10 mouse cellular contexts compared by ENCODE assay signal in the genomic region with DNA sequence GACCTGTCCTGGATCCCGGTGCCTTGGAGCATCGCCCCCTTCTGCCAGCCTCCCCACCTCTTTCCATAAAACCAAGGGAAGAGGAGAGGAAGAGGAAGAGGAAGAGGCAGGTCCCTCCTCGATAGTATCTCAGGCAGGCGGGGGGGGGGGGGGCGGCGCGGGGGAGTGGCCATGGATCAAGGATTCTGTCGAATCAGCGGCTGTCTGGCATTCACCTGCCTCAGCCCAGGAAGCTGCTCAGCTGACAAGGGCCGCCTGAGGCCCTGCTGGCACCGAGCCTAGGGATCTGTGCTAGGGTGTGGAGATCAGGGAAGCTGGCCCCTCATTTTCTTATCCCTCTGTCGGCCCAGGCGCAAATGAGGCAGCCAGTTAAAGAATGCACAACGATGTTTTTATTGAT. TPM values are rescaled to one million over a fixed set of nuclear protein-coding genes. Genes with fewer than 3 reads are reported as not detected.
DNase-seq lines count a peak whose midpoint lies in the region; ATAC-seq and TF ChIP-seq lines count a peak whose summit lies in the region.
"Had no signal": no experiment of that assay in that cellular context is flagged by ENCODE, and none has a peak within 500 bp of the region (broad histone marks: within the 10 kb centered on the region; RNA-seq: fewer than 3 reads in every experiment).

No protein-coding gene starts in this region.

- 0 out of 2 replicates have a peak overlapping the region, but pooled peaks have one; percentile 70 for H3K27ac ChIP-seq in embryonic facial prominence, embryonic 10.5 days (replicated peaks)
- H3K27ac ChIP-seq in intestine, postnatal 0 days (ENCODE audit: low read depth, low read length): no peak overlapping the region
- H3K27ac ChIP-seq in liver, embryonic 13.5 days: peak overlapping the region; percentile 53
- H3K27ac ChIP-seq: neural tube, embryonic 13.5 days had no signal

- H3K9ac ChIP-seq in intestine, postnatal 0 days (ENCODE audit: low read depth, low read length): no peak overlapping the region
- H3K9ac ChIP-seq in liver, embryonic 13.5 days: no peak overlapping the region; the same call in 1 of the 2 replicates
- H3K9ac ChIP-seq: neural tube, embryonic 13.5 days had no signal

- 35% methylated on average over 14 of the region's 14 CpGs for WGBS in embryonic facial prominence, embryonic 10.5 days
- WGBS in intestine, postnatal 0 days: 17% methylated on average over 9 of the region's 14 CpGs
- WGBS in liver, embryonic 13.5 days (ENCODE audit: insufficient replicate concordance): 11% methylated on average over 11 of the region's 14 CpGs

- 0 out of 2 replicates have a peak, but pooled peaks cover 2% of the 10 kb centered on the region for H3K9me3 ChIP-seq in embryonic facial prominence, embryonic 10.5 days
- no peaks in the 10 kb centered on the region for H3K9me3 ChIP-seq in intestine, postnatal 0 days (ENCODE audit: control insufficient read depth)
- H3K9me3 ChIP-seq in liver, embryonic 13.5 days (replicated peaks): no peaks in the 10 kb centered on the region
- H3K9me3 ChIP-seq: neural tube, embryonic 13.5 days had no signal

- H3K36me3 ChIP-seq in embryonic facial prominence, embryonic 10.5 days (replicated peaks): no peaks in the 10 kb centered on the region
- no peaks in the 10 kb centered on the region for H3K36me3 ChIP-seq in intestine, postnatal 0 days (ENCODE audit: control insufficient read depth, insufficient read depth)
- no peaks in the 10 kb centered on the region for H3K36me3 ChIP-seq in liver, embryonic 13.5 days
- H3K36me3 ChIP-seq: neural tube, embryonic 13.5 days had no signal

- intact Hi-C loops in left cerebral cortex, postnatal 4 days (cut with DNase I): no loop called here

- peaks cover 60% of the 10 kb centered on the region for H3K4me1 ChIP-seq in embryonic facial prominence, embryonic 10.5 days
- H3K4me1 ChIP-seq in intestine, postnatal 0 days (replicated peaks; ENCODE audit: control insufficient read depth, insufficient read depth, low read length): peaks cover 12% of the 10 kb centered on the region
- peaks cover 85% of the 10 kb centered on the region for H3K4me1 ChIP-seq in liver, embryonic 13.5 days (replicated peaks)

- H3K27me3 ChIP-seq in embryonic facial prominence, embryonic 10.5 days (replicated peaks; ENCODE audit: low read depth, poor library complexity, severe bottlenecking): peaks cover 31% of the 10 kb centered on the region
- H3K27me3 ChIP-seq in intestine, postnatal 0 days (replicated peaks; ENCODE audit: control insufficient read depth, insufficient read depth, low read length): peaks cover 4% of the 10 kb centered on the region; the same call in 1 of the 2 replicates
- peaks cover 20% of the 10 kb centered on the region for H3K27me3 ChIP-seq in liver, embryonic 13.5 days

- peak; percentile 32; the same call in 1 of the 2 replicates for ATAC-seq in intestine, postnatal 0 days
- no peak for ATAC-seq in liver, embryonic 13.5 days (ENCODE audit: low read depth)

- 0 out of 2 replicates have a peak overlapping the region, but pooled peaks have one; percentile 6 for H3K4me2 ChIP-seq in intestine, postnatal 0 days (replicated peaks; ENCODE audit: low read depth)
- peak overlapping the region; percentile 79 for H3K4me2 ChIP-seq in liver, embryonic 13.5 days
- H3K4me2 ChIP-seq: neural tube, embryonic 13.5 days had no signal

- no peak overlapping the region for H3K4me3 ChIP-seq in embryonic facial prominence, embryonic 10.5 days
- H3K4me3 ChIP-seq in intestine, postnatal 0 days (ENCODE audit: low read depth, low read length): no peak overlapping the region
- H3K4me3 ChIP-seq in liver, embryonic 13.5 days (replicated peaks): 0 out of 2 replicates have a peak overlapping the region, but pooled peaks have one; percentile 4
- H3K4me3 ChIP-seq: neural tube, embryonic 13.5 days had no signal

- DNase-seq in left cerebral cortex, postnatal 4 days: peak; percentile 67
- no peak for DNase-seq in left cerebral cortex, adult 9 months (ENCODE audit: low spot score in 2 of 2)
- no peak for DNase-seq in embryonic facial prominence, embryonic 10.5 days (ENCODE audit: low spot score)
- DNase-seq in liver, embryonic 13.5 days: no peak
- no peak for DNase-seq in layer of hippocampus, adult 9-11 months
- DNase-seq in spleen, postnatal 4 days (ENCODE audit: low spot score in 2 of 2): no peak
- DNase-seq: lung, postnatal 14 days had no signal

- TF ChIP-seq CTCF in intestine, postnatal 0 days (IDR thresholded peaks at IDR 0.05; ENCODE audit: low read depth): no peak

RNA-seq across cellular contexts. Expression of a gene that starts 2.2 kb away (rescaled TPM):
- not detected for total RNA-seq in left cerebral cortex, postnatal 4 days (2021)
- polyA plus RNA-seq in embryonic facial prominence, embryonic 10.5 days (2016; fragmentation: Nextera tagmentation; extraction: Ambion mirVana): 0.28 and 0.60 TPM in 2 replicates
- polyA plus RNA-seq in intestine, postnatal 0 days (2015; fragmentation: Nextera tagmentation; extraction: Ambion mirVana): 0.83 and 0.85 TPM in 2 replicates
- polyA plus RNA-seq in liver, embryonic 13.5 days (2015; fragmentation: Nextera tagmentation; extraction: Ambion mirVana): 0.21 and 0.23 TPM in 2 replicates
- polyA plus RNA-seq: large intestine, adult 2 months; neural tube, embryonic 13.5 days had no signal

RNA-seq across cellular contexts. Expression of a gene that starts 33.0 kb away (rescaled TPM):
- total RNA-seq in left cerebral cortex, postnatal 4 days (2021): under 1 TPM in 1 of 2 experiments, not detected in 1; 0.08 TPM
- 0.10 and 0.22 TPM in 2 replicates for polyA plus RNA-seq in embryonic facial prominence, embryonic 10.5 days (2016; fragmentation: Nextera tagmentation; extraction: Ambion mirVana)
- 0.37 and 0.47 TPM in 2 replicates for polyA plus RNA-seq in intestine, postnatal 0 days (2015; fragmentation: Nextera tagmentation; extraction: Ambion mirVana)
- polyA plus RNA-seq in liver, embryonic 13.5 days (2015; fragmentation: Nextera tagmentation; extraction: Ambion mirVana): 0.03 and 0.06 TPM in 2 replicates

RNA-seq across cellular contexts. Expression of a gene that starts 38.6 kb away (rescaled TPM):
- not detected for total RNA-seq in left cerebral cortex, postnatal 4 days (2021)
- polyA plus RNA-seq in embryonic facial prominence, embryonic 10.5 days (2016; fragmentation: Nextera tagmentation; extraction: Ambion mirVana): 0.30 and 0.49 TPM in 2 replicates
- polyA plus RNA-seq in intestine, postnatal 0 days (2015; fragmentation: Nextera tagmentation; extraction: Ambion mirVana): 5.4 and 5.5 TPM in 2 replicates
- polyA plus RNA-seq in liver, embryonic 13.5 days (2015; fragmentation: Nextera tagmentation; extraction: Ambion mirVana): 0.36 and 0.37 TPM in 2 replicates
